Mouse (Mus musculus): ENCODE measurements around the gene Rbpms2.
A peak's percentile ranks its signal among the peaks of the same experiment; 100 is the strongest.

The Rbpms2 gene

GRCm38 (mm10) chr9:65629025-65629766 is at the start of gene Rbpms2:
TSS of gene Rbpms2 (plus strand) at chr9:65629648.
- peak; percentile 65 for DNase-seq (ENCODE audit: low spot score)

GRCm38 (mm10) chr9:65579781-65580371 is 49.6 kb upstream of the Rbpms2 start, which contains the start of gene Plekho2:
TSS of gene Plekho2 (minus strand) at chr9:65580040.
- DNase-seq (ENCODE audit: low spot score), result peak; percentile 96

- peak; percentile 93 for DNase-seq (ENCODE audit: low spot score)
These were observed 48.8 kb upstream of the Rbpms2 start for GRCm38 (mm10) chr9:65580401-65581256.

- DNase-seq (ENCODE audit: low spot score), result no peak
These were observed 46.4 kb upstream of the Rbpms2 start for GRCm38 (mm10) chr9:65583045-65583444.

- DNase-seq (ENCODE audit: low spot score), result peak; percentile 92
These were observed 42.8 kb upstream of the Rbpms2 start, which contains the start of gene Pif1 for GRCm38 (mm10) chr9:65586406-65587269. TSS of gene Pif1 (plus strand) at chr9:65587160.

GRCm38 (mm10) chr9:65587270-65587572 is 42.2 kb upstream of the Rbpms2 start:
- no peak for DNase-seq (ENCODE audit: low spot score)

- peak; percentile 58 for DNase-seq (ENCODE audit: low spot score)
These were observed 41.7 kb upstream of the Rbpms2 start for GRCm38 (mm10) chr9:65587573-65588358.

- DNase-seq (ENCODE audit: low spot score), result no peak
These were observed 40.4 kb upstream of the Rbpms2 start for GRCm38 (mm10) chr9:65589091-65589490.

GRCm38 (mm10) chr9:65592721-65593120 is 36.7 kb upstream of the Rbpms2 start:
- DNase-seq (ENCODE audit: low spot score), result no peak

GRCm38 (mm10) chr9:65593596-65593995 is 35.9 kb upstream of the Rbpms2 start:
- no peak for DNase-seq (ENCODE audit: low spot score)

GRCm38 (mm10) chr9:65598765-65599249 is 30.6 kb upstream of the Rbpms2 start:
- DNase-seq (ENCODE audit: low spot score), result peak; percentile 77

GRCm38 (mm10) chr9:65600951-65601350 is 28.5 kb upstream of the Rbpms2 start:
- DNase-seq (ENCODE audit: low spot score), result no peak

GRCm38 (mm10) chr9:65603401-65604102 is 25.9 kb upstream of the Rbpms2 start:
- peak; percentile 64 for DNase-seq (ENCODE audit: low spot score)

- peak; percentile 99 for DNase-seq (ENCODE audit: low spot score)
These were observed 23.8 kb upstream of the Rbpms2 start for GRCm38 (mm10) chr9:65605471-65606136.

- DNase-seq (ENCODE audit: low spot score), result no peak
These were observed 22.9 kb upstream of the Rbpms2 start for GRCm38 (mm10) chr9:65606321-65607109.

GRCm38 (mm10) chr9:65607120-65607519 is 22.3 kb upstream of the Rbpms2 start:
- no peak for DNase-seq (ENCODE audit: low spot score)

GRCm38 (mm10) chr9:65611969-65612486 is 17.4 kb upstream of the Rbpms2 start:
- no peak for DNase-seq (ENCODE audit: low spot score)

- DNase-seq (ENCODE audit: low spot score), result no peak
These were observed 16.4 kb upstream of the Rbpms2 start for GRCm38 (mm10) chr9:65613098-65613497.

Data from retina, embryonic 14.5 days (tissue).